Mouse (Mus musculus) lung, postnatal 0 days (tissue): ENCODE measurements around the gene Spag6. TPM values are rescaled to one million over a fixed set of nuclear protein-coding genes. Genes with fewer than 3 reads are reported as not detected.
A peak's percentile ranks its signal among the peaks of the same experiment; 100 is the strongest.

Experiments used
- ATAC-seq: fragments of 200-750 bp; cut with Nextera tagmentation; 2 replicates; pipeline ENCODE4 v1.8.0; 2017; ENCODE audit warnings: moderate library complexity
- DNase-seq: peaks from one replicate; pipeline ENCODE4 v3.0.0-alpha.2; 2016; ENCODE audit warnings: low spot score
- H3K27ac ChIP-seq: fragments of 300-500 bp; sonication (generic); 2 replicates; pipeline ENCODE4 v1.5.1; 2014; ENCODE audit warnings: antibody characterized with exemption, mild to moderate bottlenecking, low read length, mixed read lengths
- H3K27me3 ChIP-seq: fragments of 300-500 bp; sonication (generic); replicated peaks from 2 replicates; pipeline ENCODE4 v1.6.1; 2014; ENCODE audit warnings: low read length, mixed read lengths; ENCODE audit not compliant: insufficient read depth
- H3K36me3 ChIP-seq: fragments of 300-500 bp; sonication (generic); 2 replicates; pipeline ENCODE4 v1.6.1; 2014; ENCODE audit warnings: low read length, mixed read lengths; ENCODE audit not compliant: insufficient read depth
- H3K4me1 ChIP-seq: fragments of 300-500 bp; sonication (generic); 2 replicates; pipeline ENCODE4 v1.6.1; 2014; ENCODE audit warnings: antibody characterized with exemption, low read depth, low read length, mixed read lengths; ENCODE audit not compliant: insufficient read depth
- H3K4me2 ChIP-seq: fragments of 300-500 bp; sonication (generic); replicated peaks from 2 replicates; pipeline ENCODE4 v1.6.1; 2014; ENCODE audit warnings: low read depth, mild to moderate bottlenecking, low read length, moderate library complexity, mixed read lengths
- H3K4me3 ChIP-seq: fragments of 300-500 bp; sonication (generic); 2 replicates; pipeline ENCODE4 v1.5.1; 2014; ENCODE audit warnings: low read depth, low read length
- H3K9ac ChIP-seq: fragments of 300-500 bp; sonication (generic); replicated peaks from 2 replicates; pipeline ENCODE4 v1.6.1; 2014; ENCODE audit warnings: low read depth, mild to moderate bottlenecking
- H3K9me3 ChIP-seq: fragments of 300-500 bp; sonication (generic); 2 replicates; pipeline ENCODE4 v1.6.1; 2016; ENCODE audit warnings: low read length, mixed read lengths
- CTCF ChIP-seq: IDR thresholded peaks from 2 replicates; pipeline ENCODE4 v1.5.1; 2016; ENCODE audit warnings: antibody characterized with exemption, mild to moderate bottlenecking
- EP300 ChIP-seq: IDR thresholded peaks from 2 replicates; pipeline ENCODE4 v1.6.1; 2016; ENCODE audit warnings: antibody characterized with exemption, mild to moderate bottlenecking, control low read depth
- WGBS: fragments of 180-500 bp; shearing (Covaris S2); extraction: QIAGEN DNeasy Blood & Tissue Kit; methylation state at CpG from one replicate; pipeline ENCODE4 v1.1.7; 2014; 5-methylcytosine and 5-hydroxymethylcytosine counted together
- polyA plus RNA-seq: library from polyadenylated mRNA; unstranded; fragments of >200 nt; fragmentation: Nextera tagmentation; extraction: Ambion mirVana; gene quantifications from 2 replicates; pipeline ENCODE4 v1.2.1, GENCODE M21; 2015

Spag6 gene
- polyA plus RNA-seq, 1 experiment from 2014 or later = 0.07 TPM

DNA sequence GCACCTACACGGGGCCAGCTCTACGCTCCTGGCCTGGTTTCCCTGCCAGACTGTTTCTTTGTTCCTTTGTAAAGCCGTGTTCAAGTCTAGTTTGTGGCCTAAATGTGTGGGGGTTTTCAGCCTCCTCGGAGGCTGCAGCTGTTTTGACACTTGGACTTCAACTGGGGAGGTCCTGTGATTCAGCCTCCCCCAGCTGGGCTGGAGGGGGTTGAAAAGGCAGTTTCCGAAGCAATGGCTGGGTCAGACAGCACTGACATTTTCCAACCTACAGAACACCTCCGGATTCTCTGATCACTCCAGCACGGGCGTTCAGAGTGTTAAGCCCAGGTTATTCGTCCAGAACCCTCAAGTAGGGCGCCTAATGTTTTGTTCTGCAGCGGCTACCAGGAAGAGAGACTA lies 21.1 kb upstream of the Spag6 start:
- Histone ChIP-seq H3K27ac (peak overlapping the region; percentile 95), H3K4me3 (peak overlapping the region; percentile 81), H3K27me3 (no peaks in the 10 kb centered on the region), H3K36me3 (no peaks in the 10 kb centered on the region), H3K9me3 (no peaks in the 10 kb centered on the region), H3K9ac (peak overlapping the region; percentile 96), H3K4me1 (no peaks in the 10 kb centered on the region), H3K4me2 (peak overlapping the region; percentile 84)
- peak; percentile 45 for DNase-seq
- no peak for ATAC-seq
- TF ChIP-seq EP300 (no peak), CTCF (no peak)
- WGBS = 0% methylated on average over 11 of the region's 11 CpGs

DNA sequence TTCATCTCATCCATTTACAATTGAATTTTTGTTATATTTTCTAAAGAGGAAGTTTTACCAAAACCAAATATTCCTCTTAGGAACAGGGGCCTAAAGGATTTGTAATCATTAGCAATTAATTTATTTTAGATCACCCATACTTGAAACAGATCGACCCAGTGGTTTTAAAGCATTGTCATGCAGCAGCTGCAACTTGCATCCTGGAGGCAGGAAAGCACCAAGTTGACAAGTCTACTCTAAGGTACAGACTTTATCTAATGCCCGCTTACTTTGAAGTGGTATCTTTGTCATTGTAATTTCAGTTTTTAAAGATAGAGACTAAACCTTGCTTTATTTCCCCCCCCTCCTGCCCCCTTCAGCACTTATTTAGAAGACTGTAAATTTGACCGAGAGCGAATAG lies 20.1 kb upstream of the Spag6 start:
- H3K9me3 ChIP-seq = no peaks in the 10 kb centered on the region

DNA sequence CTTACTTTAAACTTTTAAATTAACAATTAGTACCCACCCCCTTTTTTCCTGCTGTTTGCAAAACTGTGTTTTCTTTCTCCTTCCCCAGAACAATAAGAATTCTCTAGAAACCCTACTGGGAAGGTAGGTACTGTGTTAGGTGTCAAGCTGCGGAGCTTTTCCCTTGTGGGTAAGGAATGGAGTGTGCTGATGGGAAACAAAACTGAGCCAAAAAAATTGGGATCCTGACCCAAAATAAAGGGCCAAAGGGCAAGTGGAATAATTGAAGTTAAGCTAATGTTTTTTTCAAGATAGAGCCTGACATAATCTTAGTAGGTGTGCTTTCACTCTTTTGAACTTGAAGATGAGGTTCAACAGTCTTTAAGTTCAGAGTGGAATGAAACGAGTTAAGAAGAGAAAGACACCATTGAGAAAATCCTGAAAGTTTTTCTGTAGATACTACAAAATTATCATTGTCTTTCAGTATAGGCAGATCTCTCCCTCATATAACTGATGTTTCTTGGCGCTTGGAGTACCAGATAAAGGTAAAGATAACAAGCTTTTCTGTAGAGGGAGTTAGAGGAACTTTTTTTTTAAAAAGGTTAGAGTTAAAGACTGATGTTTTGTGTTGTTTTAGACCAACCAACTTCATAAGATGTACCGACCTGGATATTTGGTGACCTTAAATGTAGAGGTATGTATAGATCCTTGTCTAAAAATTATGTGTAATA lies 19.5 kb upstream of the Spag6 start:
- H3K36me3 ChIP-seq = no peaks in the 10 kb centered on the region
- H3K9ac ChIP-seq = no peak overlapping the region
- WGBS = 89% methylated on average over 4 of the region's 4 CpGs
- no peak overlapping the region for H3K4me3 ChIP-seq
- TF ChIP-seq CTCF (no peak), EP300 (no peak)
- no peak overlapping the region for H3K4me2 ChIP-seq
- H3K4me1 ChIP-seq = peaks cover 4% of the 10 kb centered on the region; the same call in 1 of the 2 replicates
- peaks cover 8% of the 10 kb centered on the region; the same call in 1 of the 2 replicates for H3K27me3 ChIP-seq
- H3K9me3 ChIP-seq = no peaks in the 10 kb centered on the region
- DNase-seq = no peak
- no peak for ATAC-seq
- no peak overlapping the region for H3K27ac ChIP-seq

More for the DNA sequence above, 20.1 kb upstream of the Spag6 start:
- DNase-seq (no peak), ATAC-seq (no peak)
- TF ChIP-seq EP300 = no peak
- no peak for TF ChIP-seq CTCF
- Histone ChIP-seq H3K27me3 (0 out of 2 replicates have a peak, but pooled peaks cover 3% of the 10 kb centered on the region), H3K4me2 (no peak overlapping the region), H3K27ac (no peak overlapping the region), H3K4me1 (peaks cover 4% of the 10 kb centered on the region; the same call in 1 of the 2 replicates), H3K36me3 (no peaks in the 10 kb centered on the region), H3K9ac (no peak overlapping the region), H3K4me3 (no peak overlapping the region)
- 75% methylated on average over 4 of the region's 4 CpGs for WGBS

DNA sequence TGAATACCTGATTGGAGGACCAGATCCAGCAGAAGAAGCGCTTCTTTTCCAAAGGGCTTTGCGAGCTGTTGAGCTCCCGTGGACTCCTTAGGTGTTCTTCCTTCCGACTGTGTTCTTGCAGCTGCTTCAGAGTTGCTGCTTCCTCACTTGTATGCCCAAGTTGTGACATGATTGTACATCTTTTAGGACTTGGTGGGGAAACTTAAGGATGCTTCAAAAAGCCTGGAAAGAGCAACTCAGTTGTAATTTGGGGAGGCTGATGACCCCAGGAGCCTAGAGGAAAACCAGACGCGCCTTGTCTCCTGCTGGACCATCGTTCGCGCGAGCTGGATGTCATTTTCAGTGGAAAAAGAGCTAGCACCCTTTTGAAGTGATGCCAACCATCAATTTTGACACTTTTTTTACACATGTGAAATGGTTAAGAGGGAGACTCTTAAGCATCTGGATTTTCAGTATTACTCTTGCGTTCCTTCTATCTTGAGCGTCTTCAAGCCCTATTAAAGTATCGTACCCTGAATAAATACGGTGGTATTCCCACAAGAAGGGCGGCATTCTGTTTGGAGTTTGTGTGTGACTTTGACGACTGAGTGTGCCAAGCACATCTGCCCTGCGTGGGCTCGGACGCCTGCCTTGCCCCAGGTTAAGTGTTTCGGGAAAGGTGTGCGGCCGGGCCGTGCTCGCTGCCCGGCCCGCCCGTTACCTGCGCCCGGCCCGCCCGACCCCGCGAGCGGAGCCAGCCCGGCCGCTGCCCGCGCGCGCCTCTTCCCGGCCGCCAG lies 18.0 kb upstream of the Spag6 start:
- DNase-seq = peak; percentile 38

DNA sequence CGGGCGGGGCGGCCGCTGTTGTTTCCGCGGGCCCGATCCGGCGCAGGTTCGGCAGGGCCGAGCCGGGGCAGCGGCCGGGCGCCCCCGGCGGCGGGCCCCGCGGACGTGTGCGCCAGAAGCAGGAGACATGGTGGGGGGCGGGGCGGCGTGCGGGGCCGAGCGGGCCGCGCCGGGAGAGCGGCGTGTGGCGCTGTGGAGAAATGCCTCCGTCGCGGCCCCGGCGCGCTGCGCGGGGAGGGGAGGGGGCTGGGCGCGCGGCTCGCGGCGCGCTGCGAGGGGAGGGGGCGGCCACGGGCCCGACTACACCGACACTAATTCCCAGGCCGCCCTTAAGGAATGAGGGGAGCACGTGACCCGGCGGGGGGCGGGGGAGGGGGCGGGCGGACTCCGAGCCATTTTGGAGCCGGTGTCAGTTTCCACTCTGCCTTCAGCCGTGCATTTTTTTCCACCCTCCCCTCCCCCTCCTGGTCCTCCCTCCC lies 17.3 kb upstream of the Spag6 start:
- DNase-seq = peak; percentile 95
- Histone ChIP-seq H3K4me3 (peak overlapping the region; percentile 87), H3K9me3 (no peaks in the 10 kb centered on the region), H3K36me3 (no peaks in the 10 kb centered on the region), H3K27me3 (peaks cover 8% of the 10 kb centered on the region; the same call in 1 of the 2 replicates), H3K27ac (peak overlapping the region; percentile 95), H3K4me2 (peak overlapping the region; percentile 92), H3K4me1 (peaks cover 4% of the 10 kb centered on the region; the same call in 1 of the 2 replicates), H3K9ac (peak overlapping the region; percentile 81)
- TF ChIP-seq CTCF (no peak), EP300 (no peak)
- ATAC-seq = peak; percentile 83
- WGBS = 0% methylated on average over 8 of the region's 64 CpGs

More for the DNA sequence above, 18.0 kb upstream of the Spag6 start:
- peaks cover 8% of the 10 kb centered on the region; the same call in 1 of the 2 replicates for H3K27me3 ChIP-seq
- 25% methylated on average over 33 of the region's 42 CpGs for WGBS
- ATAC-seq = no peak
- no peak for TF ChIP-seq CTCF
- no peak for TF ChIP-seq EP300
- peak overlapping the region; percentile 81 for H3K9ac ChIP-seq
- peak overlapping the region; percentile 92 for H3K4me2 ChIP-seq
- H3K4me3 ChIP-seq = peak overlapping the region; percentile 87
- no peaks in the 10 kb centered on the region for H3K36me3 ChIP-seq
- no peaks in the 10 kb centered on the region for H3K9me3 ChIP-seq
- peak overlapping the region; percentile 95 for H3K27ac ChIP-seq
- H3K4me1 ChIP-seq = peaks cover 4% of the 10 kb centered on the region; the same call in 1 of the 2 replicates

DNA sequence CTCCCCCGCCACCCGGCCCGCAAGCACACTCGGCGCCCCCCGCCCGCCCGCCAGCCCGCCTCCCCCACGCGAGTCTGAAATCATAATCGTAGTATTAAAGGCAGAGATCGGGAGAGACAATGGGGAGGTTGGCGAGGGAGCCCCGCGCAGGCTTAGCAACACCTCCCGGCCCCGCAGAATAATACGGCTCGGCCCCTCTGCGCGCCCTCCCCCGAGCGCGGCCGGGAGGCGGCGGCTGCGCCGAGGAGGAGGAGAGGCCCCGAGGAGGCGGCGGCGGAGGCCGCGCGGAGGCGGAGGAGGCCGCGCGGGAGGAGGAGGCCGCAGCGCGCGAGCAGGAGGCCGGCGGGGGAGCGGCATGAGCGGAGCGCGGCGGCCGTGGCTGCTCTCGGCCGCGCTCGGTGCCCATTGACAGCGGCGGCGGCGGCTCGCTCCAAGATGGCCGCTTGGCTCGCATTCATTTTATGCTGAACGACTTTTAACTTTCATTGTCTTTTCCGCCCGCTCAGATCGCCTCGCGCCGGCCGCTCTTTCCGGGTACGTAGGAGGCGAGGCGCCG lies 16.8 kb upstream of the Spag6 start, which contains the start of gene Bmi1:
Gene Bmi1, plus strand, starts transcription at position 83 of the 556 bp plus-strand sequence.
- no peaks in the 10 kb centered on the region for H3K36me3 ChIP-seq
- TF ChIP-seq EP300 = no peak
- no peak for TF ChIP-seq CTCF
- peak within 1 kb of the TSS; percentile 81 for H3K9ac ChIP-seq
- peaks cover 4% of the 10 kb centered on the region; the same call in 1 of the 2 replicates for H3K4me1 ChIP-seq
- ATAC-seq (peak; percentile 58), DNase-seq (no peak)
- peak within 1 kb of the TSS; percentile 87 for H3K4me3 ChIP-seq
- 0% methylated on average over 16 of the region's 77 CpGs for WGBS
- no peaks in the 10 kb centered on the region for H3K9me3 ChIP-seq
- H3K27ac ChIP-seq = peak within 1 kb of the TSS; percentile 95
- peak within 1 kb of the TSS; percentile 92 for H3K4me2 ChIP-seq
- H3K27me3 ChIP-seq = peaks cover 8% of the 10 kb centered on the region; the same call in 1 of the 2 replicates
